Mouse (Mus musculus): Measurements from ENCODE around the gene Wfdc12.
A peak's percentile ranks its signal among the peaks of the same experiment; 100 is the strongest.

Gene Wfdc12

GRCm38 (mm10) chr2:164174649-164175395 is 15.6 kb downstream of the Wfdc12 start:
- DNase-seq, result no peak

GRCm38 (mm10) chr2:164173394-164173793 is 17.0 kb downstream of the Wfdc12 start:
- DNase-seq, result no peak

- no peak for DNase-seq
Observed at GRCm38 (mm10) chr2:164170902-164171301, 19.5 kb downstream of the Wfdc12 start, which contains the start of gene Kcns1. Gene Kcns1, minus strand, starts transcription at chr2:164171113.

GRCm38 (mm10) chr2:164170326-164170725 is 20.1 kb downstream of the Wfdc12 start:
- no peak for DNase-seq

GRCm38 (mm10) chr2:164168571-164168946 is 21.8 kb downstream of the Wfdc12 start:
- no peak for DNase-seq

- no peak for DNase-seq
Observed at GRCm38 (mm10) chr2:164167752-164168570, 22.4 kb downstream of the Wfdc12 start.

GRCm38 (mm10) chr2:164164941-164165340 is 25.5 kb downstream of the Wfdc12 start:
- DNase-seq, result no peak

GRCm38 (mm10) chr2:164161515-164162055 is 28.8 kb downstream of the Wfdc12 start:
- DNase-seq, result no peak

GRCm38 (mm10) chr2:164158838-164159237 is 31.6 kb downstream of the Wfdc12 start:
- no peak for DNase-seq

GRCm38 (mm10) chr2:164156158-164156557 is 34.2 kb downstream of the Wfdc12 start:
- DNase-seq, result no peak

- DNase-seq, result peak; percentile 28
Observed at GRCm38 (mm10) chr2:164154007-164154406, 36.4 kb downstream of the Wfdc12 start.

GRCm38 (mm10) chr2:164152341-164152740 is 38.1 kb downstream of the Wfdc12 start:
- no peak for DNase-seq

GRCm38 (mm10) chr2:164150086-164150760 is 40.2 kb downstream of the Wfdc12 start:
- no peak for DNase-seq

GRCm38 (mm10) chr2:164146556-164146955 is 43.9 kb downstream of the Wfdc12 start:
- no peak for DNase-seq

GRCm38 (mm10) chr2:164144541-164144940 is 45.9 kb downstream of the Wfdc12 start:
- no peak for DNase-seq

- no peak for DNase-seq
Observed at GRCm38 (mm10) chr2:164144025-164144424, 46.4 kb downstream of the Wfdc12 start.

GRCm38 (mm10) chr2:164142021-164142420 is 48.4 kb downstream of the Wfdc12 start:
- no peak for DNase-seq
